Mouse (Mus musculus) embryonic facial prominence, embryonic 15.5 days (tissue): ENCODE measurements around the gene Ngf. TPM values are rescaled to one million over a fixed set of nuclear protein-coding genes. Genes with fewer than 3 reads are reported as not detected.

Source experiments
- ATAC-seq: fragments of 200-750 bp; cut with Nextera tagmentation; 2 replicates; pipeline ENCODE4 v1.8.0; 2017; ENCODE audit warnings: low read depth, moderate TSS enrichment; ENCODE audit not compliant: insufficient number of reproducible peaks, low FRiP score, low TSS enrichment
- H3K27ac ChIP-seq: fragments of 300-500 bp; sonication (generic); replicated peaks from 2 replicates; pipeline ENCODE4 v1.5.1; 2015; ENCODE audit warnings: mild to moderate bottlenecking, inconsistent platforms
- H3K27me3 ChIP-seq: fragments of 300-500 bp; sonication (generic); 2 replicates; pipeline ENCODE4 v1.6.1; 2015; ENCODE audit warnings: inconsistent platforms
- H3K36me3 ChIP-seq: fragments of 300-500 bp; sonication (generic); 2 replicates; pipeline ENCODE4 v1.6.1; 2015; ENCODE audit warnings: mild to moderate bottlenecking, inconsistent platforms
- H3K4me1 ChIP-seq: fragments of 300-500 bp; sonication (generic); 2 replicates; pipeline ENCODE4 v1.6.1; 2015; ENCODE audit warnings: inconsistent platforms
- H3K4me2 ChIP-seq: fragments of 300-500 bp; sonication (generic); replicated peaks from 2 replicates; pipeline ENCODE4 v1.6.1; 2015; ENCODE audit warnings: mild to moderate bottlenecking, inconsistent platforms
- H3K4me3 ChIP-seq: fragments of 300-500 bp; sonication (generic); replicated peaks from 2 replicates; pipeline ENCODE4 v1.5.1; 2015; ENCODE audit warnings: mild to moderate bottlenecking, inconsistent platforms
- H3K9ac ChIP-seq: fragments of 300-500 bp; sonication (generic); 2 replicates; pipeline ENCODE4 v1.6.1; 2015; ENCODE audit warnings: inconsistent platforms
- H3K9me3 ChIP-seq: fragments of 300-500 bp; sonication (generic); replicated peaks from 2 replicates; pipeline ENCODE4 v1.6.1; 2016; ENCODE audit warnings: inconsistent platforms
- WGBS: fragments of 180-500 bp; shearing (Covaris S2); methylation state at CpG from one replicate; pipeline ENCODE4 v1.1.7; 2015; 5-methylcytosine and 5-hydroxymethylcytosine counted together
- polyA plus RNA-seq: library from polyadenylated mRNA; unstranded; fragments of >200 nt; fragmentation: Nextera tagmentation; extraction: Ambion mirVana; gene quantifications from 2 replicates; pipeline ENCODE4 v1.2.1, GENCODE M21; 2015

Ngf gene
- polyA plus RNA-seq, 1 experiment from 2014 or later: 9.7 TPM

DNA sequence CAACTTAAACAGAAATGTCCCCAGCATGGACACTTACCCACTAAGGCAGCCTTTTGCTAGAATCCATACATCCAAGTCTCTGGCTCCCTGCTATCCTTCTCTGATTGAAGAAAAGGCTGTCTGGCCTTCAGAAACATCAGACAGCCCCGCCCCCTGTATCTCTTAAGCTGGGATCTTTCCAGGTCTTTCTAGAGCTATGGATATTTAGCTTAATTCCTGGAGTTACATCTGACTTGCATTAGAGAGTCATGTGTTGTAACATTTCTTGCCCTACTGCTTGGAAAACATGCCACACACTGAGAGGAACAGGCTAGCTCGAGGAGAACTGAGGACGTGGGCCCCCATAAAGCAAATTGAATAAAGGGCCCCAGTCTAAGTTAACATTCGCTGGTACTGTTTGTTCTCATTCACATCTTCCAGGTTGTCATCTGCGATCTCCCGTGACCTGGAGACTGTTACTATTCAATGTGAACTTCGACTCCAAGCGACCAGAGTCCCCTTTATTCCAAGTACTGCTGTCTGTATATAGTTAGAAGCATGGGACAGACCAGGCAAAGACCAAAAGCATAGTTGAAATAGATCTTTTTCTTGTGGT lies 38.0 kb downstream of the Ngf start:
- 44% methylated on average over 8 of the region's 8 CpGs for WGBS
- peak overlapping the region; percentile 59 for H3K27ac ChIP-seq
- peaks cover 38% of the 10 kb centered on the region for H3K4me1 ChIP-seq

DNA sequence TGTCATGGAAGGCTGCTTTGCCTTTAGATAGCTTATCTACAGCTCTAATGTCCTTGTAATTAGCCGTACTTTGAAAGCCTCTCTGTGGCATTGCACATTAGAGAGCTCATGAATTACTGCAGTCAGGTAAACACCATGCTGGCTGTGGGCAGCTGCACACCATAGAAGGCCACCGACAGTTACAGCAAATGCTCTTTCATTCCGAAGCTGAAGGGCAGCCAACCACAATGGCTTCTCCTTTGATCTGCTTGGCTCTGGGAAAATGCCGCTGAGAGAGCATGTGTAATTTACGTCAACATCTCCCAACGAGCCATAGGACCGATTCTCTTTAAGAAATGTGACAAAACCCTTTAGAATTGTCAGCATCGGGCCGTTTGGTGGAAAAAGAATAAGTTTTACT lies 38.7 kb downstream of the Ngf start:
- Histone ChIP-seq H3K4me2 (no peak overlapping the region), H3K9me3 (no peaks in the 10 kb centered on the region), H3K4me3 (no peak overlapping the region), H3K9ac (no peak overlapping the region), H3K36me3 (no peaks in the 10 kb centered on the region), H3K4me1 (peaks cover 38% of the 10 kb centered on the region), H3K27ac (0 out of 2 replicates have a peak overlapping the region, but pooled peaks have one; percentile 11), H3K27me3 (no peaks in the 10 kb centered on the region)
- ATAC-seq: peak; percentile 47; the same call in 1 of the 2 replicates
- WGBS: 36% methylated on average over 9 of the region's 9 CpGs

More for the DNA sequence above, 38.0 kb downstream of the Ngf start:
- ATAC-seq: peak; percentile 29; the same call in 1 of the 2 replicates
- no peak overlapping the region for H3K4me2 ChIP-seq
- no peak overlapping the region for H3K4me3 ChIP-seq
- no peaks in the 10 kb centered on the region for H3K9me3 ChIP-seq
- H3K36me3 ChIP-seq: no peaks in the 10 kb centered on the region
- no peak overlapping the region for H3K9ac ChIP-seq
- H3K27me3 ChIP-seq: no peaks in the 10 kb centered on the region

DNA sequence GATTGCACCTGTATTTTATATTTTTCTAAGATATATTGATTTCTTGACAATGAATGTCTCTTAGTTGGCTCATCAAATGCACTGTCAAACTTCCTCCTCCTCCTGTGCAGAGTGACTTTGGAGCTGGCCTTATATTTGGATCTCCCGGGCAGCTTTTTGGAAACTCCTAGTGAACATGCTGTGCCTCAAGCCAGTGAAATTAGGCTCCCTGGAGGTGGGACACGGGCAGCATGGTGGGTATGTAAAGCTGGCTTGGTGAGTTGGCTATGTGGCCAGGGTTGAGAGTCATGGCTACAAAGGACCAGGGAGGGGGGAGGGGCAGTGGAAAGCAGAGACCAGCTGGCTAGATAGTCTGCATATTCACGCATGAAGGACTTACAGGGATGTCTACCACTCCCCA lies 39.9 kb downstream of the Ngf start:
- H3K9me3 ChIP-seq: no peaks in the 10 kb centered on the region
- no peak for ATAC-seq
- no peaks in the 10 kb centered on the region for H3K27me3 ChIP-seq
- H3K4me3 ChIP-seq: no peak overlapping the region
- H3K9ac ChIP-seq: no peak overlapping the region
- WGBS: 80% methylated on average over 3 of the region's 3 CpGs
- no peak overlapping the region for H3K4me2 ChIP-seq
- H3K4me1 ChIP-seq: peaks cover 38% of the 10 kb centered on the region
- peaks cover 8% of the 10 kb centered on the region; the same call in 1 of the 2 replicates for H3K36me3 ChIP-seq
- H3K27ac ChIP-seq: no peak overlapping the region

DNA sequence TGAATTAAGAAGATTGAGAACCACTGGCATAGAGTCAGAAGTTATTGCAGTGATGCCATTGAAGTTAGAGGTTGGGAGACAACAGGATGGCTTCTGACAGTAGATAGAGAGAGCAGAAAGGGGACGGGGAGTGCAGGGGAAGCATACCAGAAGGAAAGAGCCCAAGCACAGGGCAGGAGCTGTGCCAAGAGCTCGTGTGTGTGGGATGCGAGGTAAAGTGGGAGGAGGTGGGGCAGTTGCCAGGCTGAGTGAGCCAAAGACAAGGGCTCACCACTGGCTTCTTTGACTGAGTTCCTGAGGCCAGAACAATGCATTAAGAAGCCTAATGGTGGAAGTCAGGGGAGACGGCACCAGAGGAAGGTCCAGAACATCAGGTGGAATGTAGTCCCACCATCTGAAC lies 47.2 kb downstream of the Ngf start:
- 82% methylated on average over 4 of the region's 4 CpGs for WGBS
- Histone ChIP-seq H3K4me2 (no peak overlapping the region), H3K4me3 (no peak overlapping the region), H3K27me3 (no peaks in the 10 kb centered on the region), H3K9me3 (no peaks in the 10 kb centered on the region), H3K36me3 (peaks cover 17% of the 10 kb centered on the region), H3K4me1 (peaks cover 12% of the 10 kb centered on the region), H3K27ac (no peak overlapping the region), H3K9ac (no peak overlapping the region)
- ATAC-seq: no peak

DNA sequence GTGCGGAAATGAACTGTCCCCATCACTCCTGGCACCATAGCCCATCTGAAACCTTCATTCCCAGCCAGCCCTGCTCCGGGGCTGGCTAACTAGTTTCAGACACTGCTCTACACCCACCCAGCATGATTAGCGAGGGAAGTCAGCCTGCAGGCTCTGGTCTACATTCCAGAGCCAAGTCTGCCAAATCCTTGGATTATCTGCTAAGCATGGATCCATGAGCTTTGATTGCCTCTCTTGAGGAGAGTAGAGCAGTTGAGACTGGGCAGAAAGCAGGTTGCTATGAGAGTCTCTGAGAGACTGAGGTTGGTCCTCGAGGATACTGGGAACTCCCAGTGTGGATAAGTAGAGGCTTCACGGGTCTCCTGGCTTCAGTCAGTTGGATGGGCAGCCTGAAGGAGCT lies 51.3 kb downstream of the Ngf start:
- Histone ChIP-seq H3K4me2 (no peak overlapping the region), H3K4me1 (peaks cover 25% of the 10 kb centered on the region), H3K4me3 (no peak overlapping the region), H3K9me3 (no peaks in the 10 kb centered on the region), H3K27ac (no peak overlapping the region), H3K36me3 (peaks cover 5% of the 10 kb centered on the region; the same call in 1 of the 2 replicates), H3K9ac (no peak overlapping the region), H3K27me3 (no peaks in the 10 kb centered on the region)
- 38% methylated on average over 5 of the region's 5 CpGs for WGBS
- ATAC-seq: peak; percentile 56

DNA sequence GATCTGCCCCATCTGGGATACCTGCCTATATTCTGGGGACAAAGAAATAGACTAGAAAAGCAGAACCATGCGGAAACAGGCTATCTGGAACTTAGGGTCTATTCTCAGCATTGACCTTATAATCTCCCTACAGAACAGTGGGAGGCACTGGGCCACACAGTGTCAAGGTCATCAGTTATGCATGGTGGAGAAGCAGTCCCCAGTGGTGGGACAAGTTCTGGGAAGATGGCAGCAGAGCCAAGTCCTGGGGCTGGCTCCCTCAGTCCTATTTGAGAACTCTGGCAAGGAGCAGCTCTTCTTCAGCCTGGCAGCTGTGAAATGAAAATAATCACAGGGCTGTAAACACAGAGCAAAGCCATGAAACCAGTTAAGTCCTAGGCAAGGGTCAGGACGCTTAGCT lies 54.0 kb downstream of the Ngf start:
- Histone ChIP-seq H3K9ac (no peak overlapping the region), H3K36me3 (peaks cover 5% of the 10 kb centered on the region; the same call in 1 of the 2 replicates), H3K4me1 (peaks cover 42% of the 10 kb centered on the region), H3K27ac (no peak overlapping the region), H3K4me3 (no peak overlapping the region), H3K27me3 (no peaks in the 10 kb centered on the region), H3K4me2 (no peak overlapping the region), H3K9me3 (no peaks in the 10 kb centered on the region)
- no peak for ATAC-seq
- WGBS: 81% methylated on average over 2 of the region's 2 CpGs

DNA sequence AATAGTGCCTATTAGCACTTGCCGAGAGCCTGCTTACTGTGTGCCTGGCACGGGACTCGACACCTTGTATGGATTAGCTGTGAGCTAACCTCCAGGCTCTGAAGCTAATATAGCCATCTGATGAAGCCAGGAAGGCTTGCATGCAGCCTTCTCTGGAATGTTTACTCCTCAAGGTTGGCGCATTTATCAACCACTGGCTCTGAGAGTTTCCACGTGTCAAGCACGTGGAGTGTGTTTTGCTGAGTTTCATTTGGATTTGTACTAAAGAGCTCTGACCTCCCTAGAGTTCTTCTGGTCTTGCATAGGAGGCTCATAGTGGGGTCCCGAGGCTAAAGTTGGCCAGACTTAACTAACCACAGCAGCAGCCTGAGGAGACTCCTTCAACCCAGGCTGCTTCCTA lies 55.2 kb downstream of the Ngf start:
- Histone ChIP-seq H3K4me3 (no peak overlapping the region), H3K9me3 (no peaks in the 10 kb centered on the region), H3K4me2 (no peak overlapping the region), H3K36me3 (peaks cover 5% of the 10 kb centered on the region; the same call in 1 of the 2 replicates), H3K27me3 (no peaks in the 10 kb centered on the region), H3K9ac (no peak overlapping the region), H3K27ac (peak overlapping the region; percentile 74; the same call in 1 of the 2 replicates), H3K4me1 (peaks cover 42% of the 10 kb centered on the region)
- no peak for ATAC-seq
- 47% methylated on average over 7 of the region's 7 CpGs for WGBS

DNA sequence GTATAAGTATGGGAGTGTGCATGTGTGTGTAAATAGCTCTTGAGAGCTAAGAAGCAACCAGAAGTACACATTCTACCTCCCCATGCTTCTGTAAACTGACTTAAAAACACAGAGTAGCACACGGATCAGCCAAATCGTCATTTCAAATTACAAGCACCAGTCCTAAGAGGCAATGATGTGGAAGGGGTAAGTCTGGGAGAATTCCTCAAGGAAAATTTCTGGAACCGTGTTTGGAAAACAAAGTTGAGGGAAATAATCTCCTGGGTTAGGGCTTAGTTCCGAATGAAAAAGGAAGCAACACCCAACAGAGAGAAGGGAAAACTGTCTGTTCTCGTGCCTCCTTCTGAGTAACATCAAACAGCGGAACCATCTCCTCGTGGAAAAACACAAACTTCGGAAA lies 56.1 kb downstream of the Ngf start:
- Histone ChIP-seq H3K4me1 (peaks cover 37% of the 10 kb centered on the region), H3K9me3 (no peaks in the 10 kb centered on the region), H3K27ac (peak overlapping the region; percentile 74), H3K36me3 (no peaks in the 10 kb centered on the region), H3K27me3 (no peaks in the 10 kb centered on the region), H3K4me3 (peak overlapping the region; percentile 23; the same call in 1 of the 2 replicates), H3K9ac (no peak overlapping the region), H3K4me2 (peak overlapping the region; percentile 47)
- 33% methylated on average over 8 of the region's 8 CpGs for WGBS
- ATAC-seq: no peak

DNA sequence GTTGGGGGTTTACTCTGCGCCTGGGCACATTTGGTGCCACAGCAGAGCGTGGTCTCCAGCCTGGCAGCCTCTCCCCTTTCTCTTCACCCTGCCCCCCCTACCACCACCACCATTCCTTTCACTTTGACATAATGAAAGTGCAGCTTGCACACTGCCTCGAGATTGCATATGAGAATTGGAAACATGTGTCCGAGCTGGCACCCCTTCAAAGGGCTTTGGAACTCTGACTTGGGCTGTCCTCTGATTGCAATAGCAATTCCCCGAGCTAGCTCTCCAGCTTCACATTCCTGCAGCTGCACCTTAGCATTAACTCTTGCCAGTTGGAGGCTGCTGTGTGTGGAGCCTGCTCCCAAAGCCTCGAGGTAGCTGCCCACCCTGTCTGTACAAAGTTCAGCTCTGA lies 56.8 kb downstream of the Ngf start:
- H3K9ac ChIP-seq: no peak overlapping the region
- 17% methylated on average over 6 of the region's 6 CpGs for WGBS
- ATAC-seq: peak; percentile 45; the same call in 1 of the 2 replicates

DNA sequence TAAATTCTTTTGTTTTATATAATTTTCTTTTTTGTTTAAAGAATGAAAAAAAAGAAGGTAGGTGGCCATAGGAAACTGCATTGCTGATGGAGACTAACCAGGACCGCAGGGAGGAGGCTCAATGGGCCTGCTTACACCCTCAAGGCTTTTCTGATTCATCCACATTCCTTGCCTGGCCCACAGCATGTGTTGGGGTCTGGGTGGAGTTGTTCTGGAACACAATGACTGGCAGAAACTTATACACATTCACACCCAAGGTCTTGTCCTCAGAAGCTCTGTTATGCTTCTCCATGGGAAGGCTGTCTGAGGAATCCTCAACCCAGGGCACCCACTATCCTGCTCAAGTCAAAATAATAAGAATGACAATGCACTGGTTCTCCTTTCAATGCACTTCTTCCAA lies 65.0 kb downstream of the Ngf start:
- Histone ChIP-seq H3K4me1 (no peaks in the 10 kb centered on the region), H3K9me3 (no peaks in the 10 kb centered on the region), H3K36me3 (no peaks in the 10 kb centered on the region), H3K4me2 (no peak overlapping the region), H3K4me3 (no peak overlapping the region), H3K9ac (no peak overlapping the region), H3K27me3 (no peaks in the 10 kb centered on the region), H3K27ac (no peak overlapping the region)
- WGBS: 61% methylated on average over 1 of the region's 1 CpGs
- no peak for ATAC-seq

More for the DNA sequence above, 56.8 kb downstream of the Ngf start:
- H3K27ac ChIP-seq: peak overlapping the region; percentile 74
- H3K27me3 ChIP-seq: no peaks in the 10 kb centered on the region
- H3K4me2 ChIP-seq: peak overlapping the region; percentile 47
- H3K9me3 ChIP-seq: no peaks in the 10 kb centered on the region
- H3K4me3 ChIP-seq: peak overlapping the region; percentile 23; the same call in 1 of the 2 replicates
- peaks cover 31% of the 10 kb centered on the region for H3K4me1 ChIP-seq
- H3K36me3 ChIP-seq: no peaks in the 10 kb centered on the region

DNA sequence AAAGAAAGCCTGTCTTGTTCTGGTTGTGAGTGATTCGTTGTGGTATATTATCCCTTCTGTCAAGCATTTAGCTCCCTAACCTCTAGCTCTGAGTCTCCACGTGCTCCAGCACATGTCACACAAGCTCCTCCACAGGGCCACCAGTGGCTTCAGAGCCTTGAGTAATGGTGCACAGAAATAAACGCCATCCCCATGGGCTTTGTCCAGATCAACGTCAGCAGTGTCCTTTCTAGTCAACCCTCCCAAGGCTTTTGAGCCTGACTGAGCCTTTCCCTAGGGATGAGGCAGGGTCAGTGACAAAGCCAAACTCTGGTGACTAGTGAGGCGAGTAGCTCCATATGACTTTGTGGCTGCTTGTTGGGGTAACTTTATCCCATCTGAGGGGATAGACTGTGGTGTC lies 73.9 kb downstream of the Ngf start:
- Histone ChIP-seq H3K9ac (no peak overlapping the region), H3K4me2 (no peak overlapping the region), H3K4me1 (no peaks in the 10 kb centered on the region), H3K27ac (no peak overlapping the region), H3K4me3 (no peak overlapping the region), H3K9me3 (no peaks in the 10 kb centered on the region), H3K27me3 (no peaks in the 10 kb centered on the region), H3K36me3 (no peaks in the 10 kb centered on the region)
- 59% methylated on average over 5 of the region's 5 CpGs for WGBS
- no peak for ATAC-seq

DNA sequence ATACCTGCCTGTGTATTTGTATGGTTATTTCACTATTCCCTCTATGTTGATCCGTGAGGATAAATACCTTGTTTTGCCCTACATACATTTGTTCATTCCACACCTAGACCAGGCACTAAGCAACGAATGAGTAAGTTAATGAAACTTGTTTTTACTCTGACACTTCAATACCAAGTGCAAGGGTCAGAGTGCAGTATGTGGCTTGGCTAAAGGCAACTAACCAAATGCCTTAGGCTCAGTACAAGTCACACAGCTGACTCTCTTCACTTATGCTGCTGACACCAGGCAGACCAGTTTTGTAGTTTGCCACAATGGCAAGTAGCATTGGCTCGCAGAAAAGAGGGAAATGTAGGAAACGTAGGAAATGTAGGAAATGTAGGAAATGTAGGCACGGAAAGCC lies 77.8 kb downstream of the Ngf start:
- Histone ChIP-seq H3K9me3 (no peaks in the 10 kb centered on the region), H3K9ac (no peak overlapping the region), H3K27ac (no peak overlapping the region), H3K4me1 (no peaks in the 10 kb centered on the region), H3K4me3 (no peak overlapping the region), H3K4me2 (no peak overlapping the region), H3K36me3 (no peaks in the 10 kb centered on the region), H3K27me3 (no peaks in the 10 kb centered on the region)
- WGBS: 80% methylated on average over 5 of the region's 5 CpGs
- ATAC-seq: no peak
